Mouse (Mus musculus): ENCODE results near the gene Nr2f1. TPM values are rescaled to one million over a fixed set of nuclear protein-coding genes. Genes with fewer than 3 reads are reported as not detected.

Gene Nr2f1
- polyA plus RNA-seq, 1 experiment from 2014 or later: 1.0 TPM

GRCm38 (mm10) chr13:78194135-78194849 lies 5.3 kb downstream of the Nr2f1 start:
- no peak overlapping the region for H3K27ac ChIP-seq (ENCODE audit: low read depth, low read length)
- H3K4me2 ChIP-seq (replicated peaks; ENCODE audit: low read depth): peak overlapping the region; percentile 43
- peaks cover 86% of the 10 kb centered on the region for H3K27me3 ChIP-seq (replicated peaks; ENCODE audit: control insufficient read depth, insufficient read depth, low read length)
- no peak for TF ChIP-seq CTCF (IDR thresholded peaks at IDR 0.05; ENCODE audit: low read depth)
- no peaks in the 10 kb centered on the region for H3K9me3 ChIP-seq (ENCODE audit: control insufficient read depth)
- ATAC-seq: no peak
- no peaks in the 10 kb centered on the region for H3K36me3 ChIP-seq (ENCODE audit: control insufficient read depth, insufficient read depth)
- WGBS: 27% methylated on average over 26 of the region's 26 CpGs
- no peaks in the 10 kb centered on the region for H3K4me1 ChIP-seq (replicated peaks; ENCODE audit: control insufficient read depth, insufficient read depth, low read length)
- peak overlapping the region; percentile 27 for H3K4me3 ChIP-seq (ENCODE audit: low read depth, low read length)
- no peak overlapping the region for H3K9ac ChIP-seq (ENCODE audit: low read depth, low read length)

DNA sequence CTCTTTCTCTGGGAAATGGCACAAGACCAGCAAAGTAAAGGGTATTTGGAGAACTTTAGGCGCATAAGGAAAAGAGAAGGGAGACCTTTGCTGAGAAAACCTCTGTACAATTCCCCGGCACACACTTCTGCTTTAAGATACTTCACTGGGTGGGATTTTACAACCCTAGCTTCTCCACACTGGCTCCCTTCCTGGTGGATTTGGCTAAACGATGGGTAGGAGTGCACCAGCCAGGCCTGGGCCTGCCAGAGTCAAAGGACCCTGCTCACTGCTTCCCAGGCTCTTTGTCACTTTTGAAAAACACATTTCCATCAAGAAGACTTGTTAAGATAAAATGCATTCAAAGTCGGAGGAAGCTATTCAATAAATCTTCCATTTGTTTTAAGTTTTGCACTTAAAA lies 6.3 kb downstream of the Nr2f1 start:
- TF ChIP-seq CTCF (IDR thresholded peaks at IDR 0.05; ENCODE audit: low read depth): no peak
- 44% methylated on average over 4 of the region's 4 CpGs for WGBS
- no peaks in the 10 kb centered on the region for H3K9me3 ChIP-seq (ENCODE audit: control insufficient read depth)
- peaks cover 81% of the 10 kb centered on the region for H3K27me3 ChIP-seq (replicated peaks; ENCODE audit: control insufficient read depth, insufficient read depth, low read length)
- H3K4me1 ChIP-seq (replicated peaks; ENCODE audit: control insufficient read depth, insufficient read depth, low read length): no peaks in the 10 kb centered on the region
- no peak for ATAC-seq
- no peak overlapping the region for H3K4me3 ChIP-seq (ENCODE audit: low read depth, low read length)
- H3K4me2 ChIP-seq (replicated peaks; ENCODE audit: low read depth): no peak overlapping the region
- no peaks in the 10 kb centered on the region for H3K36me3 ChIP-seq (ENCODE audit: control insufficient read depth, insufficient read depth)
- H3K9ac ChIP-seq (ENCODE audit: low read depth, low read length): no peak overlapping the region
- H3K27ac ChIP-seq (ENCODE audit: low read depth, low read length): no peak overlapping the region

GRCm38 (mm10) chr13:78189586-78189985 lies 10.0 kb downstream of the Nr2f1 start:
- Histone ChIP-seq H3K27me3 (replicated peaks; ENCODE audit: control insufficient read depth, insufficient read depth, low read length) (peaks cover 82% of the 10 kb centered on the region), H3K36me3 (ENCODE audit: control insufficient read depth, insufficient read depth) (no peaks in the 10 kb centered on the region), H3K9me3 (ENCODE audit: control insufficient read depth) (no peaks in the 10 kb centered on the region), H3K9ac (ENCODE audit: low read depth, low read length) (no peak overlapping the region), H3K4me2 (replicated peaks; ENCODE audit: low read depth) (no peak overlapping the region), H3K27ac (ENCODE audit: low read depth, low read length) (no peak overlapping the region), H3K4me1 (replicated peaks; ENCODE audit: control insufficient read depth, insufficient read depth, low read length) (no peaks in the 10 kb centered on the region), H3K4me3 (ENCODE audit: low read depth, low read length) (no peak overlapping the region)
- no peak for TF ChIP-seq CTCF (IDR thresholded peaks at IDR 0.05; ENCODE audit: low read depth)
- 42% methylated on average over 10 of the region's 10 CpGs for WGBS
- no peak for ATAC-seq

- no peaks in the 10 kb centered on the region for H3K9me3 ChIP-seq (ENCODE audit: control insufficient read depth)
- no peak overlapping the region for H3K4me2 ChIP-seq (replicated peaks; ENCODE audit: low read depth)
- no peaks in the 10 kb centered on the region for H3K36me3 ChIP-seq (ENCODE audit: control insufficient read depth, insufficient read depth)
- ATAC-seq: no peak
- H3K4me1 ChIP-seq (replicated peaks; ENCODE audit: control insufficient read depth, insufficient read depth, low read length): no peaks in the 10 kb centered on the region
- no peak overlapping the region for H3K9ac ChIP-seq (ENCODE audit: low read depth, low read length)
- peaks cover 73% of the 10 kb centered on the region for H3K27me3 ChIP-seq (replicated peaks; ENCODE audit: control insufficient read depth, insufficient read depth, low read length)
- TF ChIP-seq CTCF (IDR thresholded peaks at IDR 0.05; ENCODE audit: low read depth): no peak
- H3K27ac ChIP-seq (ENCODE audit: low read depth, low read length): no peak overlapping the region
- no peak overlapping the region for H3K4me3 ChIP-seq (ENCODE audit: low read depth, low read length)
- 42% methylated on average over 5 of the region's 5 CpGs for WGBS
Observed at GRCm38 (mm10) chr13:78187833-78188232, 11.7 kb downstream of the Nr2f1 start.

- Histone ChIP-seq H3K9ac (ENCODE audit: low read depth, low read length) (no peak overlapping the region), H3K4me1 (replicated peaks; ENCODE audit: control insufficient read depth, insufficient read depth, low read length) (no peaks in the 10 kb centered on the region), H3K4me3 (ENCODE audit: low read depth, low read length) (no peak overlapping the region), H3K27ac (ENCODE audit: low read depth, low read length) (no peak overlapping the region), H3K9me3 (ENCODE audit: control insufficient read depth) (no peaks in the 10 kb centered on the region), H3K27me3 (replicated peaks; ENCODE audit: control insufficient read depth, insufficient read depth, low read length) (peaks cover 80% of the 10 kb centered on the region), H3K36me3 (ENCODE audit: control insufficient read depth, insufficient read depth) (no peaks in the 10 kb centered on the region), H3K4me2 (replicated peaks; ENCODE audit: low read depth) (no peak overlapping the region)
- ATAC-seq: no peak
- 22% methylated on average over 12 of the region's 12 CpGs for WGBS
- TF ChIP-seq CTCF (IDR thresholded peaks at IDR 0.05; ENCODE audit: low read depth): peak; percentile 68
Observed at GRCm38 (mm10) chr13:78186340-78186946, 13.1 kb downstream of the Nr2f1 start.

GRCm38 (mm10) chr13:78184786-78185466 lies 14.6 kb downstream of the Nr2f1 start:
- no peak for ATAC-seq
- TF ChIP-seq CTCF (IDR thresholded peaks at IDR 0.05; ENCODE audit: low read depth): no peak
- WGBS: 14% methylated on average over 14 of the region's 14 CpGs
- Histone ChIP-seq H3K4me1 (replicated peaks; ENCODE audit: control insufficient read depth, insufficient read depth, low read length) (no peaks in the 10 kb centered on the region), H3K9ac (ENCODE audit: low read depth, low read length) (no peak overlapping the region), H3K36me3 (ENCODE audit: control insufficient read depth, insufficient read depth) (no peaks in the 10 kb centered on the region), H3K4me2 (replicated peaks; ENCODE audit: low read depth) (no peak overlapping the region), H3K27ac (ENCODE audit: low read depth, low read length) (no peak overlapping the region), H3K27me3 (replicated peaks; ENCODE audit: control insufficient read depth, insufficient read depth, low read length) (peaks cover 82% of the 10 kb centered on the region), H3K4me3 (ENCODE audit: low read depth, low read length) (no peak overlapping the region), H3K9me3 (ENCODE audit: control insufficient read depth) (no peaks in the 10 kb centered on the region)

Data from intestine, postnatal 0 days (tissue).